8 mouse cellular contexts compared by ENCODE assay signal in genomic region chr13:73327827-73328698, GRCm38 (mm10). TPM values are rescaled to one million over a fixed set of nuclear protein-coding genes. Genes with fewer than 3 reads are reported as not detected.
DNase-seq lines count a peak whose midpoint lies in the region; ATAC-seq and TF ChIP-seq lines count a peak whose summit lies in the region.

Gene Mrpl36 (plus strand): TSS chr13:73328513.
Gene Ndufs6 (minus strand): TSS chr13:73328542.

- TF ChIP-seq EP300 in heart, adult 2 months (IDR thresholded peaks at IDR 0.05; ENCODE audit: insufficient read depth, low read depth, low read length) = no peak

- peaks cover 2% of the 10 kb centered on the region; the same call in 1 of the 2 replicates for H3K79me2 ChIP-seq in heart, adult 2 months (replicated peaks; ENCODE audit: control insufficient read depth, insufficient read depth, low read length)

- peak within 1 kb of the TSS; percentile 82 for H3K27ac ChIP-seq in embryonic facial prominence, embryonic 13.5 days
- peak within 1 kb of the TSS; percentile 91 for H3K27ac ChIP-seq in heart, adult 2 months
- H3K27ac ChIP-seq in limb, embryonic 14.5 days (replicated peaks; ENCODE audit: low read depth, low read length) = 0 out of 2 replicates have a peak within 1 kb of the TSS, but pooled peaks have one; percentile 52
- H3K27ac ChIP-seq in midbrain, postnatal 0 days (ENCODE audit: low read depth, low read length) = peak within 1 kb of the TSS; percentile 58; the same call in 1 of the 2 replicates

- WGBS in embryonic facial prominence, embryonic 13.5 days = 2% methylated on average over 45 of the region's 45 CpGs
- 2% methylated on average over 45 of the region's 45 CpGs for WGBS in heart, adult 2 months
- WGBS in limb, embryonic 14.5 days = 1% methylated on average over 45 of the region's 45 CpGs
- 1% methylated on average over 45 of the region's 45 CpGs for WGBS in midbrain, postnatal 0 days

- peak within 1 kb of the TSS; percentile 83 for H3K9ac ChIP-seq in embryonic facial prominence, embryonic 13.5 days
- peak within 1 kb of the TSS; percentile 96 for H3K9ac ChIP-seq in heart, adult 2 months (ENCODE audit: low read depth, low read length)
- H3K9ac ChIP-seq in limb, embryonic 14.5 days (ENCODE audit: low read depth, low read length, severe bottlenecking) = peak within 1 kb of the TSS; percentile 70
- peak within 1 kb of the TSS; percentile 62 for H3K9ac ChIP-seq in midbrain, postnatal 0 days (replicated peaks; ENCODE audit: low read length, poor library complexity, severe bottlenecking)

- no peak for TF ChIP-seq CTCF in heart, adult 2 months (IDR thresholded peaks at IDR 0.05)
- TF ChIP-seq CTCF in midbrain, postnatal 0 days (IDR thresholded peaks at IDR 0.05) = 0 out of 2 replicates have a peak, but pooled peaks have one; percentile 1

- H3K4me2 ChIP-seq in embryonic facial prominence, embryonic 13.5 days = peak within 1 kb of the TSS; percentile 80
- H3K4me2 ChIP-seq in limb, embryonic 14.5 days (replicated peaks; ENCODE audit: low read depth, low read length, severe bottlenecking) = peak within 1 kb of the TSS; percentile 53
- peak within 1 kb of the TSS; percentile 85 for H3K4me2 ChIP-seq in midbrain, postnatal 0 days (ENCODE audit: low read depth, low read length, poor library complexity, severe bottlenecking)

- intact Hi-C loops in heart, adult 2 months (cut with DNase I) = loop anchor here (1.0 to 2.0 kb wide), 2 partner anchors 65 to 275 kb away; no protein-coding TSS in a partner anchor

- peaks cover 35% of the 10 kb centered on the region for H3K36me3 ChIP-seq in embryonic facial prominence, embryonic 13.5 days
- peaks cover 22% of the 10 kb centered on the region for H3K36me3 ChIP-seq in heart, adult 2 months (ENCODE audit: control insufficient read depth, insufficient read depth, low read length)
- peaks cover 25% of the 10 kb centered on the region for H3K36me3 ChIP-seq in limb, embryonic 14.5 days (ENCODE audit: control insufficient read depth, insufficient read depth, low read length)
- H3K36me3 ChIP-seq in midbrain, postnatal 0 days (ENCODE audit: insufficient read depth, low read length) = peaks cover 25% of the 10 kb centered on the region

- H3K4me3 ChIP-seq in embryonic facial prominence, embryonic 13.5 days = peak within 1 kb of the TSS; percentile 79
- peak within 1 kb of the TSS; percentile 67 for H3K4me3 ChIP-seq in heart, adult 2 months
- H3K4me3 ChIP-seq in limb, embryonic 14.5 days (replicated peaks; ENCODE audit: low read length) = peak within 1 kb of the TSS; percentile 73
- H3K4me3 ChIP-seq in midbrain, postnatal 0 days (ENCODE audit: low read depth, low read length) = peak within 1 kb of the TSS; percentile 69

- H3K9me3 ChIP-seq in embryonic facial prominence, embryonic 13.5 days = no peaks in the 10 kb centered on the region
- H3K9me3 ChIP-seq in limb, embryonic 14.5 days (ENCODE audit: control insufficient read depth, low read length) = no peaks in the 10 kb centered on the region
- no peaks in the 10 kb centered on the region for H3K9me3 ChIP-seq in midbrain, postnatal 0 days (ENCODE audit: low read length)

- H3K4me1 ChIP-seq in embryonic facial prominence, embryonic 13.5 days = peaks cover 23% of the 10 kb centered on the region
- H3K4me1 ChIP-seq in heart, adult 2 months (ENCODE audit: control insufficient read depth, insufficient read depth, low read length) = peaks cover 9% of the 10 kb centered on the region
- peaks cover 19% of the 10 kb centered on the region for H3K4me1 ChIP-seq in limb, embryonic 14.5 days (ENCODE audit: control insufficient read depth, insufficient read depth, low read length)
- H3K4me1 ChIP-seq in midbrain, postnatal 0 days (ENCODE audit: insufficient read depth, low read length) = peaks cover 9% of the 10 kb centered on the region; the same call in 1 of the 2 replicates

- H3K27me3 ChIP-seq in embryonic facial prominence, embryonic 13.5 days = no peaks in the 10 kb centered on the region
- H3K27me3 ChIP-seq in heart, adult 2 months (ENCODE audit: control insufficient read depth, insufficient read depth, low read length) = no peaks in the 10 kb centered on the region
- H3K27me3 ChIP-seq in limb, embryonic 14.5 days (ENCODE audit: control insufficient read depth, insufficient read depth, low read length) = no peaks in the 10 kb centered on the region
- no peaks in the 10 kb centered on the region for H3K27me3 ChIP-seq in midbrain, postnatal 0 days (ENCODE audit: insufficient read depth, low read length)

- TF ChIP-seq POLR2A in heart, adult 2 months (IDR thresholded peaks at IDR 0.05; ENCODE audit: insufficient read depth, low read depth, low read length) = peak; percentile 89
- no peak; the same call in 1 of the 2 replicates for TF ChIP-seq POLR2A in limb, embryonic 14.5 days (IDR thresholded peaks at IDR 0.05; ENCODE audit: borderline replicate concordance, extremely low read depth, insufficient read depth, insufficient read length)

- peak; percentile 88 for DNase-seq in 3134 (ENCODE audit: extremely low read depth, insufficient read length, low spot score)
- peak; percentile 94 to 95 for DNase-seq in adrenal gland, postnatal 36 days
- DNase-seq in heart, adult 2 months = peak; percentile 94
- peak; percentile 95 for DNase-seq in kidney, adult 9 months
- peak; percentile 89 for DNase-seq in limb, embryonic 14.5 days (ENCODE audit: low spot score)
- DNase-seq in midbrain, postnatal 0 days (ENCODE audit: low spot score) = peak; percentile 94
- DNase-seq in spleen, postnatal 14 days (ENCODE audit: low spot score in 2 of 2) = peak; percentile 81 to 89

- ATAC-seq in embryonic facial prominence, embryonic 13.5 days (ENCODE audit: insufficient number of reproducible peaks, insufficient read depth, low FRiP score, low TSS enrichment, low read depth) = peak; percentile 86
- peak; percentile 92 for ATAC-seq in limb, embryonic 14.5 days (ENCODE audit: low FRiP score, low read depth)
- peak; percentile 87 for ATAC-seq in midbrain, postnatal 0 days (ENCODE audit: low FRiP score)

RNA-seq across cellular contexts. Expression of gene Mrpl36, which starts in this region (rescaled TPM):
- total RNA-seq in adrenal gland, postnatal 36 days (2021) = 10 to 100 TPM; 62.3 to 68.9 TPM
- polyA plus RNA-seq in embryonic facial prominence, embryonic 13.5 days (2015; fragmentation: Nextera tagmentation; extraction: Ambion mirVana) = 134 and 136 TPM in 2 replicates
- total RNA-seq in heart, adult 2 months (2021) = 10 to 100 TPM; 53.3 to 57.8 TPM
- 75.4 and 81.8 TPM in 2 replicates for polyA plus RNA-seq in heart, adult 2 months (2012; rRNA removed)
- 91.9 and 102 TPM in 2 replicates for polyA plus RNA-seq in limb, embryonic 14.5 days (2012; rRNA removed)
- polyA plus RNA-seq in limb, embryonic 14.5 days (2014; fragmentation: Nextera tagmentation; extraction: Ambion mirVana) = 116 and 122 TPM in 2 replicates
- total RNA-seq in midbrain, postnatal 0 days (2014; rRNA removed) = 26.8 and 40.1 TPM in 2 replicates
- polyA plus RNA-seq in midbrain, postnatal 0 days (2015; fragmentation: Nextera tagmentation; extraction: Ambion mirVana) = 55.1 TPM in 2 replicates

RNA-seq across cellular contexts. Expression of gene Ndufs6, which starts in this region (rescaled TPM):
- total RNA-seq in adrenal gland, postnatal 36 days (2021) = 100 to 1,000 TPM; 240 to 275 TPM
- 389 and 415 TPM in 2 replicates for polyA plus RNA-seq in embryonic facial prominence, embryonic 13.5 days (2015; fragmentation: Nextera tagmentation; extraction: Ambion mirVana)
- 1,000 to 10,000 TPM; 1,124 to 1,284 TPM for total RNA-seq in heart, adult 2 months (2021)
- 494 and 621 TPM in 2 replicates for polyA plus RNA-seq in heart, adult 2 months (2012; rRNA removed)
- 159 and 199 TPM in 2 replicates for polyA plus RNA-seq in limb, embryonic 14.5 days (2012; rRNA removed)
- polyA plus RNA-seq in limb, embryonic 14.5 days (2014; fragmentation: Nextera tagmentation; extraction: Ambion mirVana) = 377 and 393 TPM in 2 replicates
- 111 and 132 TPM in 2 replicates for total RNA-seq in midbrain, postnatal 0 days (2014; rRNA removed)
- 477 and 509 TPM in 2 replicates for polyA plus RNA-seq in midbrain, postnatal 0 days (2015; fragmentation: Nextera tagmentation; extraction: Ambion mirVana)

Comparison
In these comparisons a context has a peak if more than half of its experiments do, and no peak if none do; other contexts are left out.
1. Peak in every context shown above with its lines: DNase-seq, ATAC-seq, H3K4me3 ChIP-seq and H3K27ac ChIP-seq.